Mouse (Mus musculus): ENCODE results near the gene Rora. TPM values are rescaled to one million over a fixed set of nuclear protein-coding genes. Genes with fewer than 3 reads are reported as not detected.

The Rora gene
- polyA plus RNA-seq, 1 experiment from 2014 or later: 6.5 TPM

GRCm38 (mm10) chr9:69419476-69419875, 765.9 kb downstream of the Rora start:
- Histone ChIP-seq H3K36me3 (ENCODE audit: control insufficient read depth, insufficient read depth, low read length) (peaks cover 7% of the 10 kb centered on the region; the same call in 1 of the 2 replicates), H3K27me3 (ENCODE audit: control insufficient read depth, insufficient read depth, low read length) (no peaks in the 10 kb centered on the region), H3K4me1 (ENCODE audit: control insufficient read depth, insufficient read depth, low read length) (no peaks in the 10 kb centered on the region), H3K9ac (ENCODE audit: low read depth, low read length) (no peak overlapping the region), H3K4me3 (ENCODE audit: low read depth, low read length) (no peak overlapping the region), H3K27ac (ENCODE audit: low read depth, low read length) (no peak overlapping the region), H3K4me2 (no peak overlapping the region), H3K9me3 (replicated peaks; ENCODE audit: control insufficient read depth, low read length) (no peaks in the 10 kb centered on the region)
- 91% methylated on average over 1 of the region's 1 CpGs for WGBS (ENCODE audit: insufficient replicate concordance)
- no peak for ATAC-seq (replicated peaks; ENCODE audit: insufficient number of reproducible peaks, low FRiP score, low TSS enrichment)

GRCm38 (mm10) chr9:69430531-69430930, 776.9 kb downstream of the Rora start:
- Histone ChIP-seq H3K9me3 (replicated peaks; ENCODE audit: control insufficient read depth, low read length) (no peaks in the 10 kb centered on the region), H3K4me3 (ENCODE audit: low read depth, low read length) (no peak overlapping the region), H3K4me2 (no peak overlapping the region), H3K9ac (ENCODE audit: low read depth, low read length) (no peak overlapping the region), H3K4me1 (ENCODE audit: control insufficient read depth, insufficient read depth, low read length) (peaks cover 8% of the 10 kb centered on the region), H3K27ac (ENCODE audit: low read depth, low read length) (no peak overlapping the region), H3K27me3 (ENCODE audit: control insufficient read depth, insufficient read depth, low read length) (no peaks in the 10 kb centered on the region), H3K36me3 (ENCODE audit: control insufficient read depth, insufficient read depth, low read length) (peaks cover 16% of the 10 kb centered on the region)
- WGBS (ENCODE audit: insufficient replicate concordance): 83% methylated on average over 3 of the region's 3 CpGs
- ATAC-seq (replicated peaks; ENCODE audit: insufficient number of reproducible peaks, low FRiP score, low TSS enrichment): no peak

GRCm38 (mm10) chr9:69431863-69432555, 778.4 kb downstream of the Rora start:
- H3K4me2 ChIP-seq: no peak overlapping the region
- H3K9ac ChIP-seq (ENCODE audit: low read depth, low read length): no peak overlapping the region
- no peak overlapping the region for H3K4me3 ChIP-seq (ENCODE audit: low read depth, low read length)
- no peaks in the 10 kb centered on the region for H3K9me3 ChIP-seq (replicated peaks; ENCODE audit: control insufficient read depth, low read length)
- 0 out of 2 replicates have a peak overlapping the region, but pooled peaks have one; percentile 22 for H3K27ac ChIP-seq (ENCODE audit: low read depth, low read length)
- WGBS (ENCODE audit: insufficient replicate concordance): 40% methylated on average over 6 of the region's 6 CpGs
- no peaks in the 10 kb centered on the region for H3K27me3 ChIP-seq (ENCODE audit: control insufficient read depth, insufficient read depth, low read length)
- H3K4me1 ChIP-seq (ENCODE audit: control insufficient read depth, insufficient read depth, low read length): peaks cover 8% of the 10 kb centered on the region
- peaks cover 12% of the 10 kb centered on the region; the same call in 1 of the 2 replicates for H3K36me3 ChIP-seq (ENCODE audit: control insufficient read depth, insufficient read depth, low read length)
- no peak for ATAC-seq (replicated peaks; ENCODE audit: insufficient number of reproducible peaks, low FRiP score, low TSS enrichment)

GRCm38 (mm10) chr9:69435194-69435593, 781.6 kb downstream of the Rora start:
- Histone ChIP-seq H3K4me2 (no peak overlapping the region), H3K9ac (ENCODE audit: low read depth, low read length) (no peak overlapping the region), H3K4me1 (ENCODE audit: control insufficient read depth, insufficient read depth, low read length) (peaks cover 8% of the 10 kb centered on the region), H3K4me3 (ENCODE audit: low read depth, low read length) (no peak overlapping the region), H3K27me3 (ENCODE audit: control insufficient read depth, insufficient read depth, low read length) (no peaks in the 10 kb centered on the region), H3K27ac (ENCODE audit: low read depth, low read length) (no peak overlapping the region), H3K9me3 (replicated peaks; ENCODE audit: control insufficient read depth, low read length) (no peaks in the 10 kb centered on the region), H3K36me3 (ENCODE audit: control insufficient read depth, insufficient read depth, low read length) (peaks cover under 1% of the 10 kb centered on the region; the same call in 1 of the 2 replicates)
- 79% methylated on average over 10 of the region's 10 CpGs for WGBS (ENCODE audit: insufficient replicate concordance)
- ATAC-seq (replicated peaks; ENCODE audit: insufficient number of reproducible peaks, low FRiP score, low TSS enrichment): no peak

GRCm38 (mm10) chr9:69435662-69436061, 782.1 kb downstream of the Rora start:
- H3K4me1 ChIP-seq (ENCODE audit: control insufficient read depth, insufficient read depth, low read length): peaks cover 8% of the 10 kb centered on the region
- no peak for ATAC-seq (replicated peaks; ENCODE audit: insufficient number of reproducible peaks, low FRiP score, low TSS enrichment)

More at GRCm38 (mm10) chr9:69435662-69436061, 782.1 kb downstream of the Rora start:
- Histone ChIP-seq H3K4me2 (no peak overlapping the region), H3K9me3 (replicated peaks; ENCODE audit: control insufficient read depth, low read length) (no peaks in the 10 kb centered on the region), H3K9ac (ENCODE audit: low read depth, low read length) (no peak overlapping the region), H3K36me3 (ENCODE audit: control insufficient read depth, insufficient read depth, low read length) (no peaks in the 10 kb centered on the region), H3K27ac (ENCODE audit: low read depth, low read length) (no peak overlapping the region), H3K27me3 (ENCODE audit: control insufficient read depth, insufficient read depth, low read length) (no peaks in the 10 kb centered on the region), H3K4me3 (ENCODE audit: low read depth, low read length) (no peak overlapping the region)
